Mouse (Mus musculus) kidney, postnatal 25 days (tissue): Measurements from ENCODE around the gene Neurod6.

ENCODE experiments used
- DNase-seq, 2 experiments: peaks; one replicate each; pipeline ENCODE4 v3.0.0; 2021; ENCODE audit warnings: mixed read lengths in 2 of 2

Gene Neurod6

DNA sequence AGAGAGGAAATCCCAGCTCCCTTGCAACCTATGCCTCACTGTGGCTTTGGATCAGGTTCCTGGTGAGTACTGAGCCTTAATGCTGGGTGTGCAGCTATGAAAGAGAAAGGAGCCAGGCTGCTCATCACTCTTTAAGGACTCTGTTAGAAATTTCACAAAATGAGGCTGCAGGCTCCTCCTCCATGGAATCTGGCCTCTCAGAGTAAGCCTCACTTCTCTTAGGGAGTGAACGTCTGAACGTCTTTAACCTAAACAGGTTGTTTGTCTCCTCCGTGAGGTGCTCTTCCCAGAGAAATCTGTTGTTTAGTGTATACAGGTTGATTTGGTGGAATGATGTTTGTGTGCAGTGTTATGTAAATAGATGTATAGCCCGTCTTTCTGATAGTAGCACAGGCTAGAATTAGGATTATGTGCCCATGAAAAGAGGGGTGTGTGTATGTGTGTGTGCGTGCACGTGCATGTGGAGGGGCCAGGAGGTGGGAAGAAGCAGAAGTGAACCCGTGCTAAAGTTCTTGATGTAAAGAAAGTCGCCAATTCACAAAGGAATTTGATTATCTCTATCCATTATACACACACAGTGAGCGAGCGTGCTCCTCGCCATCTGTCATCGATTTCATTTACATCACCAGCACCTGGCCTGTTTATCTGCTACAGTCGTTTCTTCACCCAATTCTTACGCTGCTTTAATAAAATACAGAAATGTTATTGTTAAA is 34.8 kb downstream of the Neurod6 start:
- DNase-seq = no peak

GRCm38 (mm10) chr6:55634662-55635061 is 46.4 kb downstream of the Neurod6 start:
- DNase-seq = no peak
